Mouse (Mus musculus) liver, embryonic 13.5 days (tissue): ENCODE data around the gene Calhm1. TPM values are rescaled to one million over a fixed set of nuclear protein-coding genes. Genes with fewer than 3 reads are reported as not detected.
"Not testable (repeated sequence)": the region's sequence is repeated elsewhere in the genome, so short reads cannot be mapped to it uniquely, and the experiment has no call there.

Experiments
- ATAC-seq: fragments of 200-750 bp; cut with Nextera tagmentation; 2 replicates; pipeline ENCODE4 v1.8.0; 2017; ENCODE audit warnings: low read depth, mild to moderate bottlenecking, moderate number of reproducible peaks, moderate library complexity
- DNase-seq: peaks from one replicate; pipeline ENCODE4 v3.0.0; 2022
- H3K27ac ChIP-seq: fragments of 300-500 bp; sonication (generic); 2 replicates; pipeline ENCODE4 v1.5.1; 2015; ENCODE audit warnings: moderate library complexity, mild to moderate bottlenecking, inconsistent platforms
- H3K27me3 ChIP-seq: fragments of 300-500 bp; sonication (generic); 2 replicates; pipeline ENCODE4 v1.6.1; 2015; ENCODE audit warnings: mild to moderate bottlenecking, inconsistent platforms
- H3K36me3 ChIP-seq: fragments of 300-500 bp; sonication (generic); 2 replicates; pipeline ENCODE4 v1.6.1; 2015; ENCODE audit warnings: mild to moderate bottlenecking, inconsistent platforms
- H3K4me1 ChIP-seq: fragments of 300-500 bp; sonication (generic); replicated peaks from 2 replicates; pipeline ENCODE4 v1.6.1; 2015; ENCODE audit warnings: inconsistent platforms
- H3K4me2 ChIP-seq: fragments of 300-500 bp; sonication (generic); 2 replicates; pipeline ENCODE4 v1.6.1; 2015; ENCODE audit warnings: inconsistent platforms, mild to moderate bottlenecking, moderate library complexity
- H3K4me3 ChIP-seq: fragments of 300-500 bp; sonication (generic); replicated peaks from 2 replicates; pipeline ENCODE4 v1.5.1; 2015; ENCODE audit warnings: mild to moderate bottlenecking, inconsistent platforms
- H3K9ac ChIP-seq: fragments of 300-500 bp; sonication (generic); 2 replicates; pipeline ENCODE4 v1.6.1; 2015; ENCODE audit warnings: mild to moderate bottlenecking, inconsistent platforms
- H3K9me3 ChIP-seq: fragments of 300-500 bp; sonication (generic); replicated peaks from 2 replicates; pipeline ENCODE4 v1.6.1; 2016; ENCODE audit warnings: inconsistent platforms
- WGBS: fragments of 180-500 bp; shearing (Covaris S2); methylation state at CpG from one replicate; pipeline ENCODE4 v1.1.7; 2015; ENCODE audit not compliant: insufficient replicate concordance; 5-methylcytosine and 5-hydroxymethylcytosine counted together
- polyA plus RNA-seq: library from polyadenylated mRNA; unstranded; fragments of >200 nt; fragmentation: Nextera tagmentation; extraction: Ambion mirVana; gene quantifications from 2 replicates; pipeline ENCODE4 v1.2.1, GENCODE M21; 2015

Gene Calhm1
- polyA plus RNA-seq, 1 experiment from 2014 or later, result not detected

- no peaks in the 10 kb centered on the region for H3K9me3 ChIP-seq
- H3K27ac ChIP-seq, result no peak overlapping the region
- H3K36me3 ChIP-seq, result no peaks in the 10 kb centered on the region
- H3K4me2 ChIP-seq, result 0 out of 2 replicates have a peak overlapping the region, but pooled peaks have one; percentile 32
- DNase-seq, result no peak
- H3K4me3 ChIP-seq, result no peak overlapping the region
- no peaks in the 10 kb centered on the region for H3K4me1 ChIP-seq
- WGBS, result 65% methylated on average over 12 of the region's 12 CpGs
- ATAC-seq, result no peak
- H3K27me3 ChIP-seq, result peaks cover 36% of the 10 kb centered on the region
- no peak overlapping the region for H3K9ac ChIP-seq
Measured at GRCm38 (mm10) chr19:47152062-47152369, 8.0 kb upstream of the Calhm1 start.

GRCm38 (mm10) chr19:47151332-47152061 lies 7.4 kb upstream of the Calhm1 start:
- 0 out of 2 replicates have a peak overlapping the region, but pooled peaks have one; percentile 12 for H3K4me3 ChIP-seq
- H3K27me3 ChIP-seq, result peaks cover 36% of the 10 kb centered on the region
- H3K36me3 ChIP-seq, result no peaks in the 10 kb centered on the region
- peak overlapping the region; percentile 32; the same call in 1 of the 2 replicates for H3K4me2 ChIP-seq
- DNase-seq (no peak), ATAC-seq (no peak)
- no peaks in the 10 kb centered on the region for H3K9me3 ChIP-seq
- 24% methylated on average over 32 of the region's 32 CpGs for WGBS
- H3K9ac ChIP-seq, result no peak overlapping the region
- no peak overlapping the region for H3K27ac ChIP-seq
- H3K4me1 ChIP-seq, result no peaks in the 10 kb centered on the region

GRCm38 (mm10) chr19:47149854-47150253 lies 5.8 kb upstream of the Calhm1 start:
- Histone ChIP-seq H3K9me3 (no peaks in the 10 kb centered on the region), H3K4me3 (no peak overlapping the region), H3K27ac (no peak overlapping the region), H3K36me3 (no peaks in the 10 kb centered on the region), H3K4me1 (no peaks in the 10 kb centered on the region), H3K4me2 (no peak overlapping the region), H3K27me3 (peaks cover 36% of the 10 kb centered on the region), H3K9ac (no peak overlapping the region)
- no peak for DNase-seq
- no peak for ATAC-seq
- 47% methylated on average over 4 of the region's 4 CpGs for WGBS

- no peak for ATAC-seq
- no peak overlapping the region for H3K4me3 ChIP-seq
- H3K4me2 ChIP-seq, result no peak overlapping the region
- no peaks in the 10 kb centered on the region for H3K36me3 ChIP-seq
- no peaks in the 10 kb centered on the region for H3K4me1 ChIP-seq
- WGBS, result 57% methylated on average over 5 of the region's 5 CpGs
- H3K9ac ChIP-seq, result no peak overlapping the region
- peaks cover 36% of the 10 kb centered on the region for H3K27me3 ChIP-seq
- H3K9me3 ChIP-seq, result no peaks in the 10 kb centered on the region
- no peak overlapping the region for H3K27ac ChIP-seq
- DNase-seq, result no peak
Measured at GRCm38 (mm10) chr19:47148267-47148847, 4.3 kb upstream of the Calhm1 start.

DNA sequence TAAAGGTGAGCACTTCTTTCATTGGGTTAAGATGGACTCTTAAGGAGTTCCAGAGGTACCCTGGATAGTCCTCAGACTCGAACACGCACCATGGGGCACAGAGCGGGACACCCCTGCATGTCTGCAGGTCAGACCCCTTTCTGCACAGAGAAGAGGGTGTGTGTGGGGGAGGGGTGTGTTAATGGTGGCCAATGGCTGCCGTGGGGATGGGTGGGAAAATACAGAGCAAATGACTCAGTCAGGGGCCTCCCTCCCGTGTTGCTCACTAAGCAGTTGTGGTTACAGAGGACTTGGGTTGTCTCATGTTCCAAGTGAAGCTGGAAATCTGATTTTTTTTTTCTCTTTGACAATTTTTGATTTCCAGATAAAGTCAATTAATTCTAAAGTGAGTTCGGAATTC lies 1.6 kb downstream of the Calhm1 start:
- H3K27ac ChIP-seq, result no peak overlapping the region
- no peaks in the 10 kb centered on the region for H3K36me3 ChIP-seq
- H3K27me3 ChIP-seq, result peaks cover 24% of the 10 kb centered on the region
- WGBS, result 60% methylated on average over 6 of the region's 6 CpGs
- no peak overlapping the region for H3K9ac ChIP-seq
- no peak overlapping the region for H3K4me3 ChIP-seq
- no peaks in the 10 kb centered on the region for H3K9me3 ChIP-seq
- no peak for ATAC-seq
- H3K4me2 ChIP-seq, result no peak overlapping the region
- H3K4me1 ChIP-seq, result peaks cover 14% of the 10 kb centered on the region
- no peak for DNase-seq

DNA sequence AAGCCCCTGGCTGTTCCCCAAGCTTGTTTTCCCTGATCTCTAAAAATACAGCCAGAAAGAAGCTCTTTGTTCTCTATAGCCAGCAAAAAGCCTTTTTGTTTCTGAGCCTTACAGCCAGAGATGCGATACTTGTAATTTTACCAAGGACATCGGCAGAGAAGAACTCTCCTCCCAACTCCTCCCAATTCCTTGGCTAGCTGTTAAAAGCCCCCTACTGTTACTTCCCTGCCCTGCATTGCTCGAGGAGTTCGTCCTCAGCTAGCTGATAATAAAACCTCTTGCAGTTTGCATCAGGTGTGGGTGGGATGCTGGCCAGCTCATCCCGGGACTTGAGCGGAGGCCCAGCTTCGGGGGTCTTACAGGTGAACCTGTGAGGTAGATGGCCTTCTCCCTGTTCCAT lies 4.4 kb downstream of the Calhm1 start:
- H3K4me2 ChIP-seq, H3K9me3 ChIP-seq, H3K9ac ChIP-seq, ATAC-seq, H3K4me3 ChIP-seq, H3K36me3 ChIP-seq, H3K27ac ChIP-seq, DNase-seq: not testable (repeated sequence)
- WGBS, result 44% methylated on average over 7 of the region's 7 CpGs
- Histone ChIP-seq H3K27me3 (peaks cover 24% of the 10 kb centered on the region), H3K4me1 (peaks cover 32% of the 10 kb centered on the region)

- peak within 1 kb of the TSS; percentile 49 for H3K4me3 ChIP-seq
- peak within 1 kb of the TSS; percentile 58 for H3K4me2 ChIP-seq
- 2% methylated on average over 28 of the region's 28 CpGs for WGBS
- H3K27me3 ChIP-seq, result peaks cover 24% of the 10 kb centered on the region
- H3K9ac ChIP-seq, result peak within 1 kb of the TSS; percentile 60
- peaks cover 33% of the 10 kb centered on the region for H3K4me1 ChIP-seq
- H3K36me3 ChIP-seq, result peaks cover 7% of the 10 kb centered on the region
- no peaks in the 10 kb centered on the region for H3K9me3 ChIP-seq
- ATAC-seq, result 0 out of 2 replicates have a peak, but pooled peaks have one; percentile 32
- peak within 1 kb of the TSS; percentile 63 for H3K27ac ChIP-seq
- no peak for DNase-seq
Measured at GRCm38 (mm10) chr19:47137771-47138421, 6.2 kb downstream of the Calhm1 start, which contains the start of gene Calhm2. Gene Calhm2 (minus strand): TSS chr19:47138294.

- peak overlapping the region; percentile 60 for H3K9ac ChIP-seq
Measured at GRCm38 (mm10) chr19:47137051-47137581, 6.9 kb downstream of the Calhm1 start.

DNA sequence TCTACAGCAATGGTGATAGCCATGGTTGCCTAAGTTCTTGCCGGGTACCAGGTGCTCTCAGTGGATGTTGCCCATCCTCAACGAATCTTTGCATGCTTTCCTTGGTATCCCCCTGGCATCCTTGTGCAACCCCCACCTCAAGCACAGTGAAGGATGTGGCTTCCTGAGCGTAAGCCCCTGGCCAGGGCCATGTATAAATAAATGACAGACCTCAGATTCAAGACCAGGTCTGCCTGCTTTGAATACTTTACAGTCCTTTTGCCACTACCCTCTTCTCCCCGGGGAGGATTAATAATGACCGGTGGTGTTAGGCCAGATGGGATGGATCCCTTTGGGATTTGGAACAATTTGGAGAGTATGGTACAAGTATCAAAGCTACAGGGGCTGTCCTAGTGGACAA lies 7.9 kb downstream of the Calhm1 start:
- H3K4me3 ChIP-seq, result no peak overlapping the region
- no peak overlapping the region for H3K27ac ChIP-seq
- H3K4me1 ChIP-seq, result peaks cover 37% of the 10 kb centered on the region
- peaks cover 23% of the 10 kb centered on the region for H3K36me3 ChIP-seq
- H3K9ac ChIP-seq, result no peak overlapping the region
- ATAC-seq, result no peak
- no peaks in the 10 kb centered on the region for H3K9me3 ChIP-seq
- WGBS, result 68% methylated on average over 5 of the region's 5 CpGs
- H3K4me2 ChIP-seq, result peak overlapping the region; percentile 58; the same call in 1 of the 2 replicates
- H3K27me3 ChIP-seq, result peaks cover 24% of the 10 kb centered on the region
- DNase-seq, result no peak

More at GRCm38 (mm10) chr19:47137051-47137581, 6.9 kb downstream of the Calhm1 start:
- peak overlapping the region; percentile 58 for H3K4me2 ChIP-seq
- peak overlapping the region; percentile 63 for H3K27ac ChIP-seq
- H3K9me3 ChIP-seq, result no peaks in the 10 kb centered on the region
- H3K4me3 ChIP-seq, result peak overlapping the region; percentile 49
- DNase-seq (no peak), ATAC-seq (peak; percentile 47)
- 11% methylated on average over 6 of the region's 6 CpGs for WGBS
- peaks cover 24% of the 10 kb centered on the region for H3K27me3 ChIP-seq
- H3K4me1 ChIP-seq, result peaks cover 37% of the 10 kb centered on the region
- peaks cover 15% of the 10 kb centered on the region for H3K36me3 ChIP-seq

DNA sequence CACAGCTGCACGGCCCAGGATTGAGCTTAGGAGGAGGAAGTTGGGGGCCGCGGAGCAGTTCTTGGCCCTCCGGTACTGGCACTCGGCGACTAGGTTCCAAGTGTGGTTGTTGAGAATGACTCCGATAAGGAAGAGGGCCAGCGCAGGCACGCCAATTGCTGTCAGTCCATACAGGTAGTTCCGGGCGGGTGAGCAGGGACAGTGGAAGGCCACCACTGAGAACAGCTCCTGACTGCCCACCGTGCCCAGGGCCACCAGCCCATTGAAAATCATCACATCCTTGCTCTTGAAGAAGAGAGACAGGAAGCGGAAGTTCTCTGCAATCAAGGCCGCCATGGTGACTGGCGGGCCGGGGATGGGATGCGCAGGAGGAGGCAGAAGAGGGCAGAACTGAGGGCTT lies 8.5 kb downstream of the Calhm1 start:
- Histone ChIP-seq H3K9me3 (no peaks in the 10 kb centered on the region), H3K9ac (no peak overlapping the region), H3K4me3 (no peak overlapping the region), H3K36me3 (peaks cover 29% of the 10 kb centered on the region), H3K27me3 (peaks cover 24% of the 10 kb centered on the region), H3K4me2 (no peak overlapping the region), H3K4me1 (peaks cover 37% of the 10 kb centered on the region), H3K27ac (no peak overlapping the region)
- ATAC-seq, result no peak
- WGBS, result 76% methylated on average over 17 of the region's 17 CpGs
- no peak for DNase-seq

GRCm38 (mm10) chr19:47133161-47133560 lies 10.9 kb downstream of the Calhm1 start:
- no peak overlapping the region for H3K27ac ChIP-seq
- no peak overlapping the region for H3K9ac ChIP-seq
- H3K9me3 ChIP-seq, result no peaks in the 10 kb centered on the region
- H3K27me3 ChIP-seq, result peaks cover 8% of the 10 kb centered on the region
- H3K4me3 ChIP-seq, result no peak overlapping the region
- H3K4me2 ChIP-seq, result no peak overlapping the region
- peaks cover 30% of the 10 kb centered on the region for H3K4me1 ChIP-seq
- peaks cover 53% of the 10 kb centered on the region for H3K36me3 ChIP-seq
- WGBS, result 21% methylated on average over 7 of the region's 7 CpGs
- DNase-seq, result no peak
- ATAC-seq, result no peak
